In the genomic region with DNA sequence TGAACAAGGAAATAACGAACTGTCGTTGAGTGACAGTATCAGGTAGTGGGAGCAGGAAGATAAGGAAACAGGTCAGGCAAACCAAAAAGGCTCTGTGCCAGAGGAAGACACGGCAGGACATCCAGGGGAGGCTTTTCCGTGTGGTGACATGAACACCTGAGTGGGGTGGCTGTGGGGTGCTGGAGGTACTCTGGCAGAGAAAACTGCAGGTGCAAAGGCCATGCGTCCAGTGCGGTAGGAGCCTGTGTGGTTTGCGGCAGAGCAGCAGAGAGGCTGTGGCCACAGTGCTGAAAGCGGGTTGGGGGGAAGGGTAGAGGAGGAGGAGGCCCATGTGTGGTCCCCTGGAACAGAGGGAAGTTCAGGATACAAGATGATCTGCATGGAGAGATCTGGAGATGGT, we compare ENCODE assay signal across 15 mouse cellular contexts.
"Had no signal": no experiment of that assay in that cellular context is flagged by ENCODE, and none has a peak within 500 bp of the region (broad histone marks: within the 10 kb centered on the region; RNA-seq: fewer than 3 reads in every experiment).

No protein-coding gene starts in this region.

- H3K4me2 ChIP-seq: neural tube, embryonic 15.5 days; stomach, embryonic 15.5 days had no signal

- DNase-seq: retina, postnatal 1 day; right cerebral cortex, adult 18-20 months; right cerebral cortex, postnatal 14 days; right cerebral cortex, postnatal 25 days; right cerebral cortex, postnatal 4 days; spleen, adult 18-20 months; thymus, adult 18-20 months; thymus, adult 2 months; thymus, postnatal 14 days; thymus, postnatal 25 days; thymus, postnatal 36 days; thymus, postnatal 4 days had no signal

- H3K4me3 ChIP-seq: neural tube, embryonic 15.5 days; stomach, embryonic 15.5 days had no signal

- H3K9me3 ChIP-seq: neural tube, embryonic 15.5 days; stomach, embryonic 15.5 days had no signal

- H3K27ac ChIP-seq: neural tube, embryonic 15.5 days; stomach, embryonic 15.5 days; stomach, postnatal 0 days had no signal

- H3K36me3 ChIP-seq: neural tube, embryonic 15.5 days; stomach, embryonic 15.5 days had no signal

- H3K4me1 ChIP-seq: neural tube, embryonic 15.5 days had no signal

- H3K9ac ChIP-seq: neural tube, embryonic 15.5 days; stomach, embryonic 15.5 days had no signal

- H3K27me3 ChIP-seq: neural tube, embryonic 15.5 days; stomach, embryonic 15.5 days had no signal
